Mouse (Mus musculus): ENCODE measurements at regions not wholly inside any gene's neighbourhood (a gene's known extent, or its start where the extent isn't known, plus 50 kb on each side); places are given as distances from the start of the nearest gene placed in this dataset.

DNA sequence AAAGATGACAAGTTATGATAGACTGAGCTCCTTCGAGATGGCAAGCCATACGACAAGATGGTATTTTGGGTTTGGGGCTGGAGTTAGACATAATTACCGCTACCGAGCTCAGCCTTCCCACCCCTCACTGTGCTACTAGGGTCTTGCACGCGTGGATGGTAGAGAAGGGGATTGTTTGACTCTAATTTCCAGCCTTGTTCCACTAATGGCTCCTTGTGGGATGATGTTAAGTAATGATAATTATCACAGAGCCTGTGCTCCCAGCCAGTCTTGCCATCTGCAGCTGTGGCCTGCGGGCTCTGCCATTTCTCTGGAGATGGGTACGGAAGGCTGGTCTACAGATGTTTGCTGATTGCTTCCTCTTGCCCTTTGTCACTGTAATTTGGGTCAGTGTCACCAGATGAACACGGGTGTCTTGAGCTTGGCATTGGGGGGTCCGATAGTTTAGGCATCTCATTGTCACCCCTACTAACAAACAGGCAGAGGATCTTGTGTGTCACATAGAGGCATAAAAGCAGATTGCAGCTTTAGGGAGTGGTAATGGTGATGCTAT is 108.8 kb upstream of the Ctbp2 start:
- DNase-seq (ENCODE audit: low spot score) = no peak

DNA sequence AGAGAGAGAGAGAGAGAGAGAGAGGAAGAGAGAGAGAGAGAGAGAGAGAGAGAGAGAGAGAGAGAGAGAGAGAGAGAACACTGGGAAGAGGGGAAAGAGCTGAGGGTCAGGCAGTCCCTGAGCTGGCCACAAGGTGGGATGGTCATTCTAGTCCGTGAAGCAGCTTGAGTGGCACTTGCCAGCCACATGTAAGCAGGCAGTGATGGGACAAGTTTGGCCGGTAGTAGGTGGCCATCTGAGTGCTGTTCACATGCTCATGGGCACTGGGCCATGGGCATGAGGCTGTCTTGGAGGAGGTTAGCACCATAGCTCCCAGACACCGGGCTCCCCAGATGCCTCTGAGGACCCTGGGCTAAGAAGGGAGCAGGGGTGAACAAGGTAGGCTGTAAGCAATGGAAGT is 106.7 kb upstream of the Ctbp2 start:
- no peak for DNase-seq (ENCODE audit: low spot score)

DNA sequence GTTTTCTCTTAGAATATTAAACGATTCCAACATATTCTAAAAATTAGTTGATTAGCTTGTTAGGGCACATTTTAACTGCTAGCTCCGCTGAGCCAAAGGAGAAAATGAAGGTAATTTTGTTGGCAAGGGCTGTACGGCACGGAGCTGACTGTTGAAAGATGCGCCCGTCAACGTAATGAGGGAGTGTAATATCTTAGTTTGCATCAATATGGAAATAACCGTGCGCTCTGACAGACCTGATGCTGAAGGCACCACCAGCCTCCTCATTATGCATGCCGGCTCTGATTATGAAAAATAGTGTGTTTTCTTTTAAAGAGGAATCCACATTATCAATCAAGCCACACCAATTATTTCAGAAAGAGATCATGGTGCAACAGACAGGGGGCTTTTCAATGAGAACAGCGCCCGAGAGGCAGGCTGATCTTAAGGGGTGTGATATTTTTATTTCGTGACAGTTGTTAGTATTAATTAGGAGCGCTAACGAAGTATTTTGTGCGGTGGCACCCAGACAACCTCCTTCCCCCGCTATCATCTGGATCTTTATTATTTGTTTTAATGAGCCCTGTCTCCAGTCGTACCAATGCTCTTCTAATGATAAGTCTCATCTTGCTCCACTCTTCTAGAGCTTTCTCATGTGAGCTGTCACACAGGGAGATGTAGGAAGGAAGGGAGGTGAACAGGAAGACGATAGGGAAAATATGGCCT is 99.9 kb upstream of the Ctbp2 start:
- no peak for DNase-seq (ENCODE audit: low spot score)

DNA sequence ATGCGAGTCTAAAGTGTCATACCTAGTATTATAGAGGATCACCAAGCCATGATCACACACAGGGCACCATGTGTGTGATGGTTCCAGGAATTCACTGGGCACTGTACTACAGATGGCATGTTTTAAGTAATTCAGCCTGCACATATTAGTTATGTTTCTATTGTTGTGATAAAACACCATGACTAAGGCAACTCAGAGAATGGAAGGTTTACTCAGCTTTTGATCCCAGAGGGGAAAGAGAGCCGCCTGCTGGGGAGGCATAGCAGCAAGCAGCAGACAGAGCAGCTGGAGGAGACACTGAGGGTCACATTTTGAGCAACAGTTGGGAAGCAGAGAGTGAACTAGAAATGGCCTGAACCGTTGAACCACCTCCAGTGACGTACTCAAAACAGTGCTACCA is 88.2 kb upstream of the Ctbp2 start:
- no peak for DNase-seq (ENCODE audit: low spot score)

DNA sequence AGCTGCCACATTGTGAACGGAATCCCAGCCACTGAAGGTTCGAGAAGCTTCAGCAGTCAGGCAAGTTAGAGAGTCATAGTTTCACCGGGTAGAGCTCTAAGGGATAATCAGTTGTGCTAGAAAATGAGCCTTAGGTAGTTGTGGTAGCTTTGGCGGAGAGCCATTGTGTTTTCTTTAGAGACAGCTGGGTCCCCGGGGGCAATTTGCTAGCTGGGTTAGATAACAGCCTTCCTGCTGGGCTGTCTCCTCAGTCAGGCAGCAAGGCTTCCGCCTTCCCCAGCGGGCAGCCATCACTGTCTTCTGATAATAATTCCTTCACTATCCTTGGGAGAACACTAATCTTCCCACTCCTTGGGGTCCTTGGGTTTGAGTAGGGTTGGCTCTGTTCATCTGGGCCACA is 81.5 kb upstream of the Ctbp2 start:
- no peak for DNase-seq (ENCODE audit: low spot score)

DNA sequence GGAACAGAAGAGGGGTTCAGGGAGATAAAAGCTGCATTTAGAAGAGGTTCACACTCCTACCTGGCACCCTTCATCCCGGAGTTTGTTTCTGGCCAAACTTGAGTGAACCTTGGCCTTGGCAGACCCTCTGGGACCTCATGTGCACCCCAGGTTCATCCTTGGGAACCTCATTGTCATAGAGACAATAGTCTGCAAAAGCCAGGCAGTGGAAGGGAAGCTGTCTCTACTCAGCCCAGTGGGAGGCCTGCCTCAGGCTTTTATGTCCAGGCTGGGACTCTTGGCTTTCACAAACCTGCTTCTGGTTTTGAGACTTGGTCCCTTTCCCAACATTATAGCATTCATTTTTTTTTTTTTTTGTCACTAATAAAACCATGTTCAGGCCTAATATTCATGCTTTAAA is 80.3 kb upstream of the Ctbp2 start:
- no peak for DNase-seq (ENCODE audit: low spot score)

DNA sequence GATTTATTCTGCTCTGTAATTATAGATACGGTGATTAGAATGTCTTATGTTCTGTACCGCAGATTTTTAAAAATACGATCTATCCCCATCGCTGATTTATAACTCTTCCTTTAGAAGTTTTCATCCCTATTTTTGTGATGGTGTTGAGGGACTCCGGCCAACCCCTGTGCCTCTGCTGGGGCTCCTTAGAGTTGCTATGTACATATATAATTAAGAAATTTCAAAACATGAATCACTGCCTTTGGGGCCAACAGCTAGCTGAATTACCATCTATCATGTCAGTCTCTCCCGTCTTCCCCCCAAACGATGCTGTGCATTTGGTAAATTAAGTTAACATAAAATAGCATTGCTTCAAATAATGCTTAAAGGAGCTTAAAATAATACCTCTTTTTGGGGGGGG is 79.8 kb upstream of the Ctbp2 start:
- no peak for DNase-seq (ENCODE audit: low spot score)

DNA sequence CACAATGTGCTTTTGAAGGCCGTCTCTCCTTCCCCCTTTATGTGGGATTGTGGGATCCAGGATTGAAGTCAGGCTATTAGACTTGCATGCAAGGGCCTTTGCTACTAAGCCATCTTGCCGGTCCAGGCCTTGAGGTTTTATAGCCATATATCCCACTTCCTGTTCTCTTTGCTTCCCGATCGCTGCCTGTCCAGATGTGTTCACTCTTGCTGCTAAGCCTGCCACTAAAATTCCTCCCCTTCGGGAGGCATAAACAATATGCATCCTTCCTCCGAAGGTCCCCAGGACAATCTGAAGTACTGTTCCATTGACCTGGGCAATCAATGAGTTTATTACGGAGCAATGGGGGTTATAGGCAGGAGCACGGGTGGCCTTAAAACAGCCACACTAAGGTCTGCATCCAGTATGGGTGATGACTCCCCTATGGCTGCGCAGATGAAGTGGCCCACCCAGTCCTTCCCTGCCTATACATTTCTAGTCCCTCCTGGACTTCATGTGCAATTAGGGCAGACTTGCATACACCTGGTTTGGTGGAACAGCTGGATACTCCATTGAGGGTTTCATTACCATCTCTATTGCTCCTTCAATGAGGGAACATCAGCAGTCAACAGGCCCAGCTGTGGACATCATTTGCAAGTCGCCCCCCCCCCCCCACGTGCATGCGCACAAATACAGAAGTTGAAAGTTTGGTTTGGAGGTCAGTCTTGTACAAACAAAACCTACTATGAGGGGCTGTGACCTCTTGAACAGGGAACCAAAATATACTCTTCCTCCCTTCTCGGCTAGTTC is 78.1 kb upstream of the Ctbp2 start:
- no peak for DNase-seq (ENCODE audit: low spot score)

DNA sequence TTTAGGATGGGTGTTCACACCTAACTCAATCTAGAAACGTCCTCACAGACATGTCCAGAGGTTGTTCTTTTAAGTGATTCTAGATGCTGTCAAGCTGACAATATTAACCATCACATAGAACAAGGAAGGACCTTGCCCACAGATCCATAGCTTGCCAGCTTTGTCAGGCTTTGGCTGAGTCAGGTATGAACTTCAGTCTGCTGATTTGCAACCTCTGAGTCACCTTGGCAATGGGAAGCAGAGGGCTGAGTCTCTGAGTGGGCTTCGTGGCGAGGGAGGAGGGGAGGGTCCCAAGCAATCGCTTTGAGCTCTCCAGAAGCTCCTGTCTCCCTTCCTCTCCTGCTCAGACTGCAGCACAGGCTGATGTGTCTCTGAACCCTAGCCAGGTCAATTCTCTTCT is 74.9 kb upstream of the Ctbp2 start:
- no peak for DNase-seq (ENCODE audit: low spot score)

DNA sequence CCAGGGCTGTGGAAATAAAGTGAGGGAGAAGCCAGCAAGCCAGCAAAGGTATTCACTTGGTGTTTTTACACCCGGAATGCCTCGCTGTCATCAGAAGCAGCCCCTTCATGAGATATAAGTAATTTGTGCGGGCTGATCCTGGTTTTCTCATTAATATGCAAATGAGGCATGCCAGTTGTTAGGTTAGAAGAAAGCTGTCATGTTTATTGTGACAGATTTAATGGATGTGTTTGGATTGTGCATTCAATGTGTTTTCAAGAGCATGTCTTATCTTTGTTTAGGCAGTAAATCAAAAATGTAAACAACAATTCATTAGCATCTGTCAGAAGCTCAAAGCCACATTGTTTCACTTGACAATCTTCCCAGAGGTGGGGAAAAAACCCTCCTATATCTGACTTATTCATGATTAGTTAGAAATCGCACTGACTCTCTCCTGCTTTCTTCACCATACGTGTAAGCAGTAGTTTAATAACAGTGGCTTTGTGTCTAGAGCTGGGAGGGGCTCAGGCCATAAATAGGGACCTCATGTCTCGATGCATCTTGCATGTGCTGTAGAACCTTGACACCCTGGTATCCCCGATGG is 65.8 kb upstream of the Ctbp2 start:
- DNase-seq (ENCODE audit: low spot score) = no peak

DNA sequence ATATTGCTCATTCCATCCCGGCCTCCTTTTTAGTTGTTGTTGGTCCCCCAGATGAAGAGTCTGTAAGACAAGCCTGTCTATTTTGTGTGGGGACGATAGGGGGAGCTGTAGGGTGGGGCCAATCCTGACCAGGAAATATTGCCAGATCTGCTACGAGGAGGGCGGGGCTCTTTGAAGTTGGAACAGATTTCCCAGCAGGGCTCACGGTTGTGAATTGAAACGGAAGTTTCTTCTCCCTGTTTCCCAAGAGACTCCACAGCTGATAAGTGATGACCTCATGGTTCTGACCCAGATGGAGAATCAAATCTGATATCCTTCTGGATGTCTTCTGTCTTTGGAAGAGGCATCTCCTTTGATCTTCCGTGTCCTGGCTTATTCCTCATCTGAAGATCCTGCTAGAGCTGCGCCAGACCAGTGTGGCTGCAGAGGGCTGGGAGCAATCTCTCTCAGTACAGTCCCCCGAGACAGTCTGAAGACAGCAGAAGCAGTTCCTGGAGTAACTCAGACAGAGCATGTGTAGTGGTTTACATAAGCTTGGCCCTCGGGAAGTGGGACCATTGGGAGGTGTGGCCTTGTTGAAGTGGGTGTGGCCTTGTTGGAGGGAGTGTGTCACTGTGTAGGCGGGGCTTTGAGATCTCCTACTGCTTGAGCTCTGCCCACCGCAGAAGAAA is 61.9 kb upstream of the Ctbp2 start:
- peak; percentile 85 for DNase-seq (ENCODE audit: low spot score)

DNA sequence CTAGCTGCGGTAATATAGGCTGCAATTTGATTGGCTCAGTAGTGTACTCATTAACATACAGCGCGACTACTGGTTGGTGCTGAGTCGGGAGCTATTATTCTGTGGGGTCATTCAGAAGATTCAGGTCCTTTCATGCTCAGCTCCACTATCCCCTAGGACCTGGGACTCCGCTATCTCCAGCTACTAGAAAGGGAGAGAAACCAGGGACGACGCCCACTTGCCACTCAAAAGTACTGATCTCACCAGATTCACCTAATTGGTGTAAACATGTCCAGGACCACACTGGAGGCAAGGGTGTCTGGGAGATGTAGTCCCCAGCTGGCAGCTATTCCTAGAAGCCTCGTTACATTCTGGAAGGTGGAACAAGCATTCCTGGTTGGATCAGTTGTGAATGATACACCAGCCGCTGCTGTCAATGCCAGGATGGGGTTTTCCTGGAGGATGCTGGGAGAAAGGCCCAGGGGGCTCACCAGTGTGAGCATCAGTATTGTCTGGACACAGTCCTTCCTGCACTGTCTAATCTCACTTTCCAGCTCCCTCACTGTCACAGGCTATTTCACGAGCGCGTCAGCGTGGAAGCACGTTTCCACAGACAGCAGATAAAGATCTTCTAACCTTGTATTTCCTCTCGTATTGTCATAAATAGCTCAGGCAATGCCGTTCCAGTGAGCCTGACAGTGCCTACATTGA is 60.9 kb upstream of the Ctbp2 start:
- DNase-seq (ENCODE audit: low spot score) = no peak

DNA sequence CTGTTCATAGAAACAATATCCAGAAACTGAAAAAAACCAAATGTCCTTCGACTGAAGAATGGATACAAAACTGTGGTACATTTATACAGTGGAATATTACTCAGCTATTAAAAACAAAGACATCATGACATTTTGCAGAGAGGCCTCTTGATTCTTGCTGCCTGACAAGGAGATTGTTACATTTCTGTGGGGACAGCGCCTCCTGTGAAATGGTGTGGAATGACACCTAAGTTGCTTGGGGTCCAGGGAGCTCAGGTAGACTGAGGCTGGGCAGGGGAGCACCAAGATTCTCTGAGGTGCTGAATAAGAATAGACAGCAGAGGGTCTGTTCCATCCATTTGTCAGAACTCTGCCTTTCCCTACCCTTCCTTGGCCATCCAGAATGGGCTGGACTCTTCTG is 57.2 kb upstream of the Ctbp2 start:
- DNase-seq (ENCODE audit: low spot score) = no peak

DNA sequence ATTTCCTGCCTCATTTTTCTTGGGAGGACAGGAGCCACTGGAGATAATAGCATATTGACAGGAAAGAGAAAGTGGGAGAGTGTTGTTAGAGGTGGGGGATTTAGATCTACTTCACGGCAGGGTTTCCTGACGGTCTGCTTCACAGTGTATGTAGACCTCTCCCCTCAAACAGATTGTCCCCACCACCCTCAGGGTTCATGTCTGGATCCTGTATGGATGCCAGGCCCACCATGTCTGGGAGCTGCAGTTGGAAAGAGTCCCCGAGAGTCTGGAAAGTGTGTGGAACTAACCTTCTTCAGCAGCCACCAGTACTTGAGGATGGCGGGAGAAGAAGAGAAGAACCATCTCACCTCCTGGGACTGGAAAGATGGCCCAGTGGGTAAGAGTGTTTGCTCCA is 53.0 kb upstream of the Ctbp2 start:
- no peak for DNase-seq (ENCODE audit: low spot score)

DNA sequence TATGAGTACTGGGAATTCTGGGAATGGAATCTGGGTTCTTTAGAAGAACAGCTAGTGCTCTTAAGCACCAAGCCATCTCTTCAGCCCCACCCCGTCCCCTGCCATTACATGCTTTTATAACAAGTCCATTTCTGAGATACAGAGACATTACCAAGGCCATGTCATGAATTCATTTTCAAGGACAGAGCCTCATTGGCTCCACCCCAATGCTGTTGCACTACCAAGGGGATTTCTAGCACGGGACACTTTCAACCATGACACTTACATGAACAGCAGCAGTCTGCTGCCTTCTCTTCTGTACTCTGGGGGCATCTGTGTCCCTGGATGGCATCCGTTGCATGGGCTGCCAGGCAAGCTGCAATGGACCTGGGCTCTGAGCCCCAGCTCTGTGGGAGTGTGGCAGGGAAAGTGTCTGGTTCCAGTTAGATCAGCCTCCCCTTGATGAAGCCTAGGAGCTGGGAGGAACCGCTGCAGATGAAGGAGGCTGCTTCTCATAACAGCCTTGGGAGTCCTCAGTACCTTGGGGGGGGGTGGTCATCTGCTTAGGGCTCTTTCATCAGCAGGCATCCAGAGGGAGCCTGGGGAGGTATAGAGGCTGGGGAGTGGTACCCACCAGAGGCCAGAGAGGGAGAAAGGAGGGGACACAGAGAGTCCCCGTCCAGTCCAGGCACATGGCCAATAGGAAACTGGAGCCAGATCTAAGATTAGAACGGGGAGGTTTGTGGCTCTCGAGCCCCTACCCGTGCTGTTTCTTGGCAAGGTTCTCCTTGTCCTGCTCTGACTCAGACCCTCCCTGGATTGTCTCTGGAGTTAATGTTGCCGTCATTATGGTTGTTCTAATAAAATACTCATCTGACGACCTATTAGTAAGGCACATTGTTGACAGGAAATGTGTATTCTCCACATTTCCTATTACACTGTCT is 52.4 kb upstream of the Ctbp2 start:
- DNase-seq (ENCODE audit: low spot score) = peak; percentile 29

Measured in lung, postnatal 25 days (tissue).